Mouse (Mus musculus) cerebellum, adult 8-10 months (tissue): ENCODE measurements at regions not wholly inside any gene's neighbourhood (a gene's known extent, or its start where the extent isn't known, plus 50 kb on each side); places are given as distances from the start of the nearest gene placed in this dataset.

Experiments
- DNase-seq: peaks from one replicate; pipeline ENCODE4 v3.0.0; 2022

DNA sequence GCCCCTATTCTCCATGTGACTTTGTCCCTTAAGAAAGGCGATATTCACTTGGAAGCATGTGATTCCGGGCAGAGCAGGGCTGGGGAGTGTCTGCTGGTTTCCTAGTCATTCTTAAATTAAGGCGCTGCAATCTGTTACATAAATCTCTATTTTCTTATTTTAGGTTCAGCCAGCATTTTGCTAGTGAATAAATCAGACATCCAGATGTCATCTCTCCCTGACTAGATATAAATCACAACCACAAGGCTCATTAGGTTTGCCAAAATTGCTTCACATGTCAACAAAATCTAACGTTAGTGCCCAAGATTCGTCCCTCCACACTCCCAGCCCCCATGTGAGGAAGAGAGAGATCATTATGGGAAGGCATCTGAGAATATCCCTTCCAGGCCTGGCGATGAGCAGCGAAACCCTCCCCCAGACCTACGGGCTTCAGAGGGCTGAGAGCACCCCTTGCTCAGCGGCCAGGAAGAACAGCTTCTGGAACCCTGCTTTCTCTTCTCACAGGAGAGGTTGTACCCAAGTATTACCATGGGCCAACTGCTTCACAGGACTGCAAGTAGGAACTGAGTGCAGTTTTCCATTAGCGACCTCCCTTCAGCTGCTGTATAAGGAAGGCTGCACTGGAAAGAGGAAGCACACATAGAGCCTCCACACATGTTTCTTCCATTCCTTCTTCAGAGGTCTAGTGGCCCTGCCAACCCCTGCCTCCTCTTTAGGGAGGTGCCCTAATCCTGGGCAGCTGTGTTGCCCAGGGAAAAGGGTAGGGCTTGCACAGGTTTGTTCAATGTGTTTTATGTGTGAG lies 250.5 kb downstream of the Hivep2 start:
- DNase-seq: no peak

DNA sequence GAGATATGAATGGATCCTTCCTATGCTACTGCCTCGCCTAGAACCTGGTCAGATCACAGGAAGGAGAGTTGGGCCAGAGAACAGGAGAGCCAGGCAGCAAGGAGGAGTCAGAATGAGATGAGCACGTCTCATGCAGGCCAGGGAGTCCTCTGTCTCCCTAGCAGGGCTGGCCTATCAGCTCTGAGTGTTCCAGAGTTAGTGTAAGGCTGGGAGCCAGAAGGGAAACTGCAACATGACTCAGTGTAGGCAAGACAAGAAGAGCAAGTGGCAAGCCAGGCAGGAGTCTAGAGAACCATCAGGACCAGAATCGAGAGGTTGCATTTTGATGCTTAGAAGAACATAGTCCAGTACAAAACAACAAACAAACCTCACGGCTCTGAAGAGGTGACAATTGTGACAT lies 249.6 kb downstream of the Hivep2 start:
- DNase-seq: no peak

DNA sequence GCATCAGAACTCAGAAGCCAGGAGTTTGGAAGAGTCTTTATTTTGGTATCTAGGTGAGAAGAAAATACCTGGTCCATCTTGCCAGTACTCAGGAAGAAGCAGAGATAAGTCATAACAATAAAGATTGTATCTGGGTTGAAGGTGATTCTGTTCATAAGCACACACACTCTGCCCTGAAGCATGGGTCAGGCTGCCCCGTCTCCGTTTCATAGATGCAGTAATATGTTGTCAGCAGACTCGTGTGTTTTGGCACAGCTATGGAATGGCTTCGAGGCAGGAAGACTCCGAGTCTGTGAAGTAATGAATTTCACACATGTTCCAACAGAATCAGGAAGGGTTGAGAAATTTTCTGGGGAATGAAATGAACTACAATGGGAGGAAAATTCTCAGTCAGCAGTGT lies 247.7 kb downstream of the Hivep2 start:
- no peak for DNase-seq

DNA sequence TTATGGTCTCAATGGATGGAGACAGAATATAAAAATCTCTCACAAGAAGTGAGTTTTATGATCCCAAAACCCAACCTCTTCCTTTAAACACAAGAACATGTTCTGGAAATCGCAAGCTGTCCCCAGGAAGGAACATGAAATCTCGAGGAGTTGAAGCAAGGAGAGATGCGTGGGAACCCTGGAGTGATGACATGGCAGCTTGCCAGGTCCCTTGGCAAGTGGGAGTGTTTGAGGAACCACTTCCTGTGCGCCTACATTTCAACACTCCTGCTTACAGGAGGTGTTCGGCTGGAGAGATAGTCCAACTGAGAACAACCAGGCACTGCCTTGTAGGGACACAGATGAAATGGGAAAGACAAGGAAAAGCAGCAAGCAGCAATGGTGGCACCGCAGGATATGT lies 246.1 kb downstream of the Hivep2 start:
- no peak for DNase-seq

DNA sequence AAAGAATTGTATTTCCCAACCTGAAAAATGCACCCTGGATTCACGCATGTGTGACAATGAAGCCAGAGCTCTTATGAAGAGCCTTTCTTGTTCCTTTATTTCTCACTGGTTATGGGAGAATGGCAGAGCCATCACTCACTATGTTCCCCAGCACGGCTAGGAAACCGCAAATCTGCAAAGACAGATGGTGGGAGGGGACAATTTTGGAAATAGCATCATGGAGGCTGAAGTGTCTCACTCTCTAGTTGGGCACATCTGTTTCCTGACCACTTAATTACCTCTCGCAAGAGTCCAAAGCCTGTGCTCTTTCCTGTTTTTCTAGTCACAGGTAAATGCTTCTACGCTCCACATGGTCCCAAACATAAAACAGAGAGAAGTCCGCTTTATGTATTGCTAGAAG lies 245.6 kb downstream of the Hivep2 start:
- DNase-seq: no peak

DNA sequence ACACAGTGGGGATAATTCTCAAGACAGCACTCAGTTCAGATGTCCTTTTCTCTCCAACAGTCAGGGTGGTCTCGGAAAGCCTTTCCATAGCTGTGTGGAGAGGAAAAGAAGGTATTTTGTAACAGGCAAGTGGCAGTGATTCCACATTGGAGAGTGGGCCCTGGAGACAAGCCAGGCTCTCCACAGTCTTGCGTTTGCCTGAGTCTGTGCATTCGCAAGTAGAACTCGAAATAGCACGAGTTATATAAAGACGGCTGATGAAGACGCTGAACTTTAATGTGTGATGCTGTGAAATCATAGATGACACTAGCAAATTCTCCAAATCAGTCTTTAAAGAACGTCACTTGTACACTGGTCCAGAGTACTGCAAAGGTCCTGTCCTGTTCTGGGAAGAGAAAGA lies 244.6 kb downstream of the Hivep2 start:
- DNase-seq: no peak

DNA sequence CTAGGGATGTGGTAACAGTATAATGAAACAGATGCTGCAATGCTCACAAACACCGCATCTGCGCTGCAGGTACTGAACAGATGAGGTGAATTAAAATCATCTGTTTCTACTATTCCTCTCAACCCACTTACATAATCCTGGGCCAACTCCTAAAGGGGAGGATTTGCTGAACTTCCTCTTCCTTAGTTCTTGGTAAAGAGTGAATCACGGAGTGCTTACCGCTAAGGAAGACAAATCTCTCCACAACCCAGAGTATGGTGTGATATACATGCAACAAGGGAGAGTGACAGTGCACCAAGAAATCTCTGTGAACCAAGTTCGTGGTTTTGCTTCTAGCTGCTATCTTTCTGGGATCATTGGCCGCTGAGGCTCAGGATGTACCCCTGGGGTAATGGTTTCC lies 244.2 kb downstream of the Hivep2 start:
- no peak for DNase-seq

DNA sequence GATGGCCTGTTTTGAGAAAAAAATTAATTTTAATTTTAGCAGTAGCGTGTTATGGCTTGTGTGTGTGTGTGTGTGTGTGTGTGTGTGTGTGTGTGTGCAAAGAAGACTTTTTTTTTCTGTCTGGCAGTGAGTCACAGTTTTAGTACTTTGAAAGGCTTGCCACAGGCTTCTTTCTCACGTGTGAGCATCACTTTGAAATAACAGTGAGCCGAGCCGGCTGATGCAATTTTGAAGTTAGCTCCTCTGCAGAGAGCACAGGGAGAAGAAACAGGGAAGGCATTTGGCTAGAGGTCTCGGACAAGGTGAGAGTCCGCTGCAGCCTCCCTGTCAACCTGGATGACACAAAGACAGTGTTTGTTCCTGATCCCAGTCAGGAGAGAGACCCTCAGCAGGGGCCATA lies 242.3 kb downstream of the Hivep2 start:
- DNase-seq: no peak

- no peak for DNase-seq
Observed at GRCm38 (mm10) chr10:14207616-14208015, 241.7 kb downstream of the Hivep2 start.

DNA sequence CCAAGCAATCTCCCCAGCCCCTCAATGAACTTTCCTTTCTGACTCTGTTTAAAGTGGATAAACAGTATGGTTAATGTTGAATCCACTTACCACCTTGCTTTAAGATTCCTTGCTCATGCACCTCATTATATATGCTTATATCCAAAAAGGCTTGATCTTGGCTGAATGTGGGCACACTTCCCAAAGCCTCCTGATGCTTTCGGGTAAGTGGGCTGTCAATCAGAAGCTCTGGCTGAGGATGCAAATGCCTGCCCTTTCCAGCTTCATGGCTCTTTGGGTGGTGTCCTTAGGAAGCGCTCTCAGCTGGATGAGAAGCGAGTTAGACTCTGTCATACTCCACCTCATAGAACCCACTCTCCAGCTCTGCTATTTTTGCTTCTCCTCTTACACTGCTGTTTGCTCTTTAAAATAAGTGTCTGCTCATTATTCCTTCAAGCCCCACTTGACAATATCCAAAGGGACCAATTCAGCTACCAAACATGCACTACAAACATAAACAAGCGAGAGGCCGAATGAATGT lies 241.2 kb downstream of the Hivep2 start:
- DNase-seq: no peak
